Mouse (Mus musculus): ENCODE measurements around the gene Prkab2.

The Prkab2 gene

GRCm38 (mm10) chr3:97657655-97658411 lies at the start of gene Prkab2:
Gene Prkab2 (plus strand): TSS chr3:97658193.
- DNase-seq, result peak; percentile 99

GRCm38 (mm10) chr3:97609201-97609844 lies 48.7 kb upstream of the Prkab2 start:
- peak; percentile 45 for DNase-seq

GRCm38 (mm10) chr3:97609845-97610410 lies 48.1 kb upstream of the Prkab2 start, which contains the start of gene Chd1l:
Gene Chd1l (minus strand): TSS chr3:97610203.
- DNase-seq, result peak; percentile 93

GRCm38 (mm10) chr3:97611021-97611420 lies 47.0 kb upstream of the Prkab2 start:
- DNase-seq, result no peak

GRCm38 (mm10) chr3:97615154-97615553 lies 42.8 kb upstream of the Prkab2 start:
- no peak for DNase-seq

GRCm38 (mm10) chr3:97615933-97616332 lies 42.1 kb upstream of the Prkab2 start:
- DNase-seq, result no peak

- DNase-seq, result no peak
Measured at GRCm38 (mm10) chr3:97617091-97617825, 40.7 kb upstream of the Prkab2 start.

- DNase-seq, result no peak
Measured at GRCm38 (mm10) chr3:97617899-97618298, 40.1 kb upstream of the Prkab2 start.

GRCm38 (mm10) chr3:97620657-97621056 lies 37.3 kb upstream of the Prkab2 start:
- DNase-seq, result no peak

GRCm38 (mm10) chr3:97624611-97625010 lies 33.4 kb upstream of the Prkab2 start:
- no peak for DNase-seq

- no peak for DNase-seq
Measured at GRCm38 (mm10) chr3:97627893-97628292, 30.1 kb upstream of the Prkab2 start.

GRCm38 (mm10) chr3:97628391-97629001 lies 29.5 kb upstream of the Prkab2 start, which contains the start of gene Fmo5:
Gene Fmo5 (plus strand): TSS chr3:97628804.
- peak; percentile 87 for DNase-seq

GRCm38 (mm10) chr3:97629941-97630340 lies 28.1 kb upstream of the Prkab2 start:
- no peak for DNase-seq

GRCm38 (mm10) chr3:97630746-97631145 lies 27.2 kb upstream of the Prkab2 start:
- DNase-seq, result no peak

GRCm38 (mm10) chr3:97631258-97631860 lies 26.6 kb upstream of the Prkab2 start:
- DNase-seq, result no peak

- no peak for DNase-seq
Measured at GRCm38 (mm10) chr3:97633456-97633855, 24.5 kb upstream of the Prkab2 start.

- peak; percentile 50 for DNase-seq
Measured at GRCm38 (mm10) chr3:97634288-97634761, 23.7 kb upstream of the Prkab2 start.

GRCm38 (mm10) chr3:97641396-97641795 lies 16.6 kb upstream of the Prkab2 start:
- no peak for DNase-seq

GRCm38 (mm10) chr3:97642001-97642400 lies 16.0 kb upstream of the Prkab2 start:
- DNase-seq, result no peak

GRCm38 (mm10) chr3:97648518-97648917 lies 9.5 kb upstream of the Prkab2 start:
- no peak for DNase-seq

- no peak for DNase-seq
Measured at GRCm38 (mm10) chr3:97649022-97649421, 9.0 kb upstream of the Prkab2 start.

- no peak for DNase-seq
Measured at GRCm38 (mm10) chr3:97649469-97649868, 8.5 kb upstream of the Prkab2 start.
